Mouse (Mus musculus) adrenal gland, adult (tissue): ENCODE measurements around the gene Akap12.

ENCODE experiments used
- DNase-seq, 2 experiments: peaks; one replicate each; pipeline ENCODE4 v3.0.0; 2022 to 2023; ENCODE audit warnings: low spot score in 1 of 2; ENCODE audit not compliant: inconsistent age in 2 of 2

Gene Akap12

DNA sequence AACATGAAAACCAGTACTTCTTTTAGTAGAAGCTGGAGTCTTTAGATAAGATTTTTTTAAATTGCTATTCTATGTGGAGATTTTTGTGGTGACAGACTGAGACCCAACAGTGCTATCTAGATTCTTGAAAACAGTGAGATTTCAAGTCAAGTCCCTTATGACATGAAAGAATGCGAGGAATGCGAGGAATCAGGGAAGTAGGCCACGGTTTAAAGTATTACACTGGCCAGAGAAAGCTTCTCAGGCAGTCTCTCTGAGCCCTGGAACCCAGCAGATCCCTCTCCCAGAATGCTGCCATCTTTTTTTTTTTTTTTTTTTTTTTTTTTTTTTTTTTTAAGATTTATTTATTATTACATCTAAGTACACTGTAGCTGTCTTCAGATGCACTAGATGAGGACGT lies 16.2 kb downstream of the Akap12 start:
- DNase-seq: no peak

- no peak for DNase-seq
Measured at GRCm38 (mm10) chr10:4284781-4285180, 18.6 kb downstream of the Akap12 start.

GRCm38 (mm10) chr10:4285752-4286151 lies 19.6 kb downstream of the Akap12 start:
- DNase-seq: no peak

GRCm38 (mm10) chr10:4289171-4289570 lies 23.0 kb downstream of the Akap12 start:
- DNase-seq: no peak

DNA sequence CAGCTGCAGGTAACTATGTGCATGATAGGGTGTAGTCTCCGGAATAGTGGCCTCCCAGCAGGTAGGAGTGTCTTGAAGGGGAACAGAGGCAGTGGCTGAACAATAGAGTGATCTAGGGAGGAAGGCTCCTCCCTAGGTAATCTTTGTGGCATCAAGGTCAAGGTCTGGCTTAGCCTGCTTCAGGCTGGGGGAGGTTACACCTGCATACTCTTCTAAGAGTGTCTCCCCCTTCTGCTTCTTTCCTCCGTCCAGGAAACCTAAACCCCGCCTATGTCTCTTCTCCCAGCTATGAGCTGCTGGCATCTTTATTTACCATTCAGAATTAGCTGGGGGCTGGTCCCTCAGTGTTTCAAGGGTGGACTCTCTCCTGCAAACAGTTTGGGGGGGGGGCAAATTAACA lies 23.5 kb downstream of the Akap12 start:
- DNase-seq: no peak

- no peak for DNase-seq
Measured at GRCm38 (mm10) chr10:4290145-4290544, 24.0 kb downstream of the Akap12 start.

- DNase-seq: no peak
Measured at GRCm38 (mm10) chr10:4290561-4290960, 24.4 kb downstream of the Akap12 start.

DNA sequence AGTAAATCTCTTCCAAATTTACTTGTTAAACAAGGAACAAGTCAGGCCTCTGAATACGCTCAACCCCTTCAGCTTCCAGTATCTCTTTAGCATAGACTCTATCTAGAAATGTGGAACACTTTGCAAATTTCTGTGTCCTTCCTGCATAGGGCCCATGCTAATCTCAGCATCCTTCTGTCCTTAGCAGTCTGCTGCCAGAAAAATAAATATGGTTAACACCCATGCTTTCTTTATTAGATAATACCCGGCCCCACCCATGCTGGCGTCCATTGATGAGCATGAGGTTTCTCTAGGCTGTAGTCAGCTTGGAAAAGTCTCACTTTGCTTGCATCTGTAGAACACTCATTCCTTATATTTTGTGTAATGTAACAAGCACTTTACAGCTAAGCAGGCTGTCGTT lies 27.2 kb downstream of the Akap12 start:
- no peak for DNase-seq

- DNase-seq: no peak
Measured at GRCm38 (mm10) chr10:4303558-4303957, 37.4 kb downstream of the Akap12 start.

GRCm38 (mm10) chr10:4323885-4324284 lies 57.7 kb downstream of the Akap12 start:
- no peak for DNase-seq

- peak in 1 of 2 experiments; percentile 58 for DNase-seq
Measured at GRCm38 (mm10) chr10:4325562-4325961, 59.4 kb downstream of the Akap12 start.

GRCm38 (mm10) chr10:4327716-4328115 lies 61.5 kb downstream of the Akap12 start:
- DNase-seq: no peak

GRCm38 (mm10) chr10:4332228-4332979 lies 66.2 kb downstream of the Akap12 start:
- peak in 1 of 2 experiments; percentile 57 for DNase-seq

GRCm38 (mm10) chr10:4333319-4333718 lies 67.1 kb downstream of the Akap12 start:
- peak; percentile 54 to 87 for DNase-seq

- DNase-seq: peak; percentile 88 to 96
Measured at GRCm38 (mm10) chr10:4334039-4334683, 68.0 kb downstream of the Akap12 start.

GRCm38 (mm10) chr10:4338863-4339461 lies 72.8 kb downstream of the Akap12 start:
- peak in 1 of 2 experiments; percentile 41 for DNase-seq

GRCm38 (mm10) chr10:4341430-4341829 lies 75.2 kb downstream of the Akap12 start:
- peak; percentile 54 to 79 for DNase-seq

DNA sequence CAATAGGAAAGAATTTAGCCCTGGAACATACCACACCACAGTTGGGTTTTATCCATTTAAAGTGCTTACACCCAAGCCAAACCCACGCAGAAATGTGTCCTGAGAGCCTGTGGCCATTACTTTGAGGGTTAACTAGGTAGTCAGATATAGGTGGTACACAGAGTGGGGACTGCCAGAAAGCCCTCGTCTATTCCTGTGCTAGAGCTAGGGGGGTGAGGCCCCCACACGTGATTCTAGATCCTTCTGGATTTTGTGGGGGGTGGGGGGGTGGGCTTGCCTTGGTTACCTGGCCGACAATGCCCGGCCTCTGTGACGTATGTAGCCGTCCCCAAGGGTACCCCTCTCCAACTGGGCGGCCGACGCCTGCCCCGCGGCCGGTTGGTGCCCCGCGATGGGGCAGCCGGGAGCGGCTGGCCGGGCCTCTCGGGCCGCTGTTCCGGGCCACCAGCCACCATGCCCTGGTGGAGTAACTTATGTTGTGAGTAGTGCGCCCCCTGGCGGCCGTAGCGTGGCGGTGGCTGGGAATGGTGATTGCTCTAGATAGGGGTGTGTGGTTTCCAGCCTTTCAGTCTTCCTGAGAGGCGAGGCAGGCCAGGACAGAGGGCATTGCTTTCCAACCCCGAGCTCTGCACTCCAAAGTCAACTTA lies 80.4 kb downstream of the Akap12 start:
- DNase-seq: peak; percentile 94 to 99

- DNase-seq: no peak
Measured at GRCm38 (mm10) chr10:4347136-4347492, 80.9 kb downstream of the Akap12 start.

DNA sequence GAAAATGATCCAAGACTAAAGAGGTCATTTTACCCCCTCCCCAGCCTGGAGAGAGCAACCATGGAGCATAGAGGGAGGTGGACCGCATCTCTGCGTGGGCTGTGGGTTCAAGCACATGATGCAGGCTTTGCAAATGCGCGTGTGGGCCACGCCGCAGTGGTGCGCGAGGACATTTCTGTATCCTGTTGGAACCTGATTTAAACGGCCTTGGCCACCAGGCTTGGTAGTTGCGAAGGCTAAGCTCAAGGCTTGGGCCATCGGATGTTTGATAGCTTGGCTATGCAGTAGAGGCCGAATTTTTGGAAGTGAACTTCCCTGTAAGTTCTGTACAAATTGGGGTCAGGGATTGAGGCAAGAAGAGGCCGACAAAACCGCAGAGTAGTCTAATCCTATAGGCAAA lies 81.4 kb downstream of the Akap12 start:
- DNase-seq: peak; percentile 75 to 93

DNA sequence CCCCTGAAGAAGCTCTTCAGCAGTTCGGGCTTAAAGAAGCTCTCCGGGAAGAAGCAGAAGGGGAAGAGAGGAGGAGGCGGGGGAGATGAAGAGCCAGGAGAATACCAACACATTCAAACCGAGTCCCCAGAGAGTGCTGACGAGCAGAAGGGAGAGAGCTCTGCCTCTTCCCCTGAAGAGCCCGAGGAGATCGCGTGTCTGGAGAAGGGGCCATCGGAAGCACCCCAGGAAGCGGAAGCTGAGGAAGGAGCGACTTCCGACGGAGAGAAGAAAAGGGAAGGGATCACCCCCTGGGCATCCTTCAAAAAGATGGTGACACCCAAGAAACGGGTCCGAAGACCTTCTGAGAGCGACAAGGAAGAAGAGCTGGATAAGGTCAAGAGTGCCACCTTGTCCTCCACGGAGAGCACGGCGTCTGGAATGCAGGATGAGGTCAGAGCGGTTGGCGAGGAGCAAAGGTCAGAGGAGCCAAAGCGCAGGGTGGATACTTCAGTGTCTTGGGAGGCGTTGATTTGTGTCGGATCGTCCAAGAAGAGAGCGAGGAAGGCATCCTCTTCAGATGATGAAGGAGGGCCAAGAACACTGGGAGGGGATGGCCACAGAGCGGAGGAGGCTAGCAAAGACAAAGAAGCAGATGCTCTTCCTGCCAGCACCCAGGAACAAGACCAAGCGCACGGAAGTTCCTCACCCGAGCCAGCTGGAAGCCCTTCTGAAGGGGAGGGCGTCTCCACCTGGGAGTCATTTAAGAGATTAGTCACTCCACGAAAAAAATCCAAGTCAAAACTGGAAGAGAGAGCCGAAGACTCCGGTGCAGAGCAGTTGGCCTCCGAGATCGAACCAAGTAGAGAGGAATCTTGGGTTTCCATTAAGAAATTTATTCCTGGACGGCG lies 88.4 kb downstream of the Akap12 start:
- DNase-seq: no peak
